Mouse (Mus musculus): ENCODE measurements around the gene Olfr945. TPM values are rescaled to one million over a fixed set of nuclear protein-coding genes. Genes with fewer than 3 reads are reported as not detected.

Gene Olfr945
- polyA plus RNA-seq (2012; rRNA removed), result not detected in 2 replicates

GRCm38 (mm10) chr9:39276718-39277117, at the start of gene Olfr945:
TSS of gene Olfr945 (minus strand) at chr9:39276818.

GRCm38 (mm10) chr9:39325945-39326344, 49.3 kb upstream of the Olfr945 start, which contains the start of gene Olfr948:
TSS of gene Olfr948 (minus strand) at chr9:39326045.

GRCm38 (mm10) chr9:39249894-39250293, 26.7 kb downstream of the Olfr945 start, which contains the start of gene Olfr1537:
TSS of gene Olfr1537 (minus strand) at chr9:39249994.

Other genes starting within 250 kb of the Olfr945 start
- not detected in 2 replicates for gene Olfr937, start 211.9 kb downstream of the Olfr945 start, polyA plus RNA-seq (2012; rRNA removed)
- gene Olfr938, start 197.9 kb downstream of the Olfr945 start, polyA plus RNA-seq (2012; rRNA removed), result not detected in 2 replicates
- gene Olfr27, start 148.7 kb downstream of the Olfr945 start, polyA plus RNA-seq (2012; rRNA removed), result not detected in 2 replicates
- not detected in 2 replicates for gene Olfr943, start 110.5 kb downstream of the Olfr945 start, polyA plus RNA-seq (2012; rRNA removed)
- not detected in 2 replicates for gene Olfr944, start 74.9 kb downstream of the Olfr945 start, polyA plus RNA-seq (2012; rRNA removed)
- not detected in 2 replicates for gene Olfr1537, start 26.8 kb downstream of the Olfr945 start, polyA plus RNA-seq (2012; rRNA removed)
- gene Olfr948, start 49.2 kb upstream of the Olfr945 start, polyA plus RNA-seq (2012; rRNA removed), result not detected in 2 replicates
- not detected in 2 replicates for gene Olfr951, start 110.6 kb upstream of the Olfr945 start, polyA plus RNA-seq (2012; rRNA removed)
- not detected in 2 replicates for gene Olfr952, start 150.3 kb upstream of the Olfr945 start, polyA plus RNA-seq (2012; rRNA removed)
- gene Olfr954, start 179.9 kb upstream of the Olfr945 start, polyA plus RNA-seq (2012; rRNA removed), result not detected in 2 replicates
- gene Olfr955, start 195.1 kb upstream of the Olfr945 start, polyA plus RNA-seq (2012; rRNA removed), result not detected in 2 replicates
- gene Olfr44, start 217.2 kb upstream of the Olfr945 start, polyA plus RNA-seq (2012; rRNA removed), result not detected in 2 replicates
- not detected in 2 replicates for gene Olfr957, start 239.0 kb upstream of the Olfr945 start, polyA plus RNA-seq (2012; rRNA removed)